Mouse (Mus musculus) heart, embryonic 14.5 days (tissue): Measurements from ENCODE around the gene Rps10. TPM values are rescaled to one million over a fixed set of nuclear protein-coding genes. Genes with fewer than 3 reads are reported as not detected.

Experiments
- polyA plus RNA-seq: library from polyadenylated mRNA; unstranded; fragments of >200 nt; fragmentation: Nextera tagmentation; extraction: Ambion mirVana; gene quantifications from 2 replicates; pipeline ENCODE4 v1.2.1, GENCODE M21; 2014

Gene Rps10
- polyA plus RNA-seq, 1 experiment from 2014 or later = 715 TPM

Other genes with a start within 250 kb of the Rps10 start
- gene Grm4, start 115.3 kb downstream of the Rps10 start, polyA plus RNA-seq = 0.12 TPM in 1 of 2 replicates, not detected in the other
- gene Hmga1, start 80.2 kb downstream of the Rps10 start, polyA plus RNA-seq = 113 and 126 TPM in 2 replicates
- gene AI413582, start 70.9 kb downstream of the Rps10 start, polyA plus RNA-seq = 18.5 and 24.2 TPM in 2 replicates
- 52.9 and 67.0 TPM in 2 replicates for gene Nudt3, start 13.2 kb downstream of the Rps10 start, polyA plus RNA-seq
- not detected in 2 replicates for gene RPS10-NUDT3, start 1.4 kb downstream of the Rps10 start, polyA plus RNA-seq
- gene Pacsin1, start 18.8 kb upstream of the Rps10 start, polyA plus RNA-seq = 0.43 and 0.94 TPM in 2 replicates
- gene Spdef, start 92.3 kb upstream of the Rps10 start, polyA plus RNA-seq = 0.14 and 0.16 TPM in 2 replicates
- gene D17Wsu92e, start 184.0 kb upstream of the Rps10 start, polyA plus RNA-seq = 15.4 and 16.6 TPM in 2 replicates
- gene Snrpc, start 201.5 kb upstream of the Rps10 start, polyA plus RNA-seq = 213 and 228 TPM in 2 replicates
- gene Uhrf1bp1, start 219.8 kb upstream of the Rps10 start, polyA plus RNA-seq = 3.2 and 3.3 TPM in 2 replicates